Mouse (Mus musculus): Measurements from ENCODE around the gene Naa40.

DNA sequence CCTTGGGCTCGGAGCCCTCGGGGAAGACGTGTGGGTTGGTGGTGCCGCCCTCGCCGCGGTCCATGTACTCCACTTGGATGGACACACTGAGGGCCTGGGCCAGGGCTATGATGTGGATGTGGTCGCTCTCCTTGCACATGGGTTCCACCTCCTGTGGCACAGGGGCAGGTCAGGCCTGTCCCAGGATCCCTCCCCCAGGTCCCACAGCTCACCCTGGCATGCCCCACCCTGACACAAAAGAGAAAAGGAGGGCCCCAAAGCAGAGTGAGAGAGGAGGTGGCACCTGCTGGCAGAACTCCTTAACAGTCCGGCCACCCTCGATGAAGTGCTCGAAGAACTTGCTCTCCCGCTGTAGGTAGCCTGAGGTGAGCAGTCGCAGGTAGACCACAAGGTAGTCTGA, 41.9 kb downstream of the Naa40 start:
- no peak for TF ChIP-seq GATA1 (IDR thresholded peaks at IDR 0.05; ENCODE audit: borderline replicate concordance, low read length)
- TF ChIP-seq FLI1 (IDR thresholded peaks at IDR 0.05; ENCODE audit: low read length): no peak
